Mouse (Mus musculus): ENCODE data around the gene Napepld.

DNA sequence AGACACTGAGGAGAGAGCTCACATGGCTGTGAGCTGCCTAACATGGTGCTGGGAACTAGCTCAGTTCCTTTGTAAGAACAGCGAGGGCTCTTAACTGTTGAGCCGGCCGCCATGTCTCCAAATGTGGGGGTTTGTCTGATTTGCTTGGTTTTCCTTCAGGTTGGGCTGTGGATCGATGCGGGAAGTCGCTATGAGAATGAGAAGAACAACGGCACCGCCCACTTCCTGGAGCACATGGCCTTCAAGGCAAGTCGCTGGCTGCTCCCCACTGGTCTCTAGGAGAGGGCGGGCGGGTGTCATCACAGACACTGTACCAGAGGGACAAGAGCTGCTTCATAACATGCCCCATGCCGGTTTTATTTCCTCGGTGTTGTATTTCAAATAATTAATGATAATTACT, 38.7 kb upstream of the Napepld start:
- TF ChIP-seq CTCF (IDR thresholded peaks at IDR 0.05; ENCODE audit: extremely low read depth, insufficient read depth, low read length), result no peak
- TF ChIP-seq POLR2A (IDR thresholded peaks at IDR 0.05; ENCODE audit: extremely low read depth, insufficient read depth, low read length), result no peak
